Mouse (Mus musculus) olfactory bulb, adult 2 months (tissue): ENCODE measurements around the gene 2010315B03Rik.
"Not testable (repeated sequence)": the region's sequence is repeated elsewhere in the genome, so short reads cannot be mapped to it uniquely, and the experiment has no call there.

Experiments
- CTCF ChIP-seq: fragments of 200-500 bp; IDR thresholded peaks from 2 replicates; pipeline ENCODE4 v1.5.1; 2012; ENCODE audit warnings: low read depth, mild to moderate bottlenecking, low read length, moderate library complexity; ENCODE audit not compliant: insufficient read depth
- POLR2A ChIP-seq: fragments of 200-500 bp; IDR thresholded peaks from 2 replicates; pipeline ENCODE4 v1.6.1; 2012; ENCODE audit warnings: mild to moderate bottlenecking, low read depth, low read length, moderate library complexity; ENCODE audit not compliant: insufficient read depth

DNA sequence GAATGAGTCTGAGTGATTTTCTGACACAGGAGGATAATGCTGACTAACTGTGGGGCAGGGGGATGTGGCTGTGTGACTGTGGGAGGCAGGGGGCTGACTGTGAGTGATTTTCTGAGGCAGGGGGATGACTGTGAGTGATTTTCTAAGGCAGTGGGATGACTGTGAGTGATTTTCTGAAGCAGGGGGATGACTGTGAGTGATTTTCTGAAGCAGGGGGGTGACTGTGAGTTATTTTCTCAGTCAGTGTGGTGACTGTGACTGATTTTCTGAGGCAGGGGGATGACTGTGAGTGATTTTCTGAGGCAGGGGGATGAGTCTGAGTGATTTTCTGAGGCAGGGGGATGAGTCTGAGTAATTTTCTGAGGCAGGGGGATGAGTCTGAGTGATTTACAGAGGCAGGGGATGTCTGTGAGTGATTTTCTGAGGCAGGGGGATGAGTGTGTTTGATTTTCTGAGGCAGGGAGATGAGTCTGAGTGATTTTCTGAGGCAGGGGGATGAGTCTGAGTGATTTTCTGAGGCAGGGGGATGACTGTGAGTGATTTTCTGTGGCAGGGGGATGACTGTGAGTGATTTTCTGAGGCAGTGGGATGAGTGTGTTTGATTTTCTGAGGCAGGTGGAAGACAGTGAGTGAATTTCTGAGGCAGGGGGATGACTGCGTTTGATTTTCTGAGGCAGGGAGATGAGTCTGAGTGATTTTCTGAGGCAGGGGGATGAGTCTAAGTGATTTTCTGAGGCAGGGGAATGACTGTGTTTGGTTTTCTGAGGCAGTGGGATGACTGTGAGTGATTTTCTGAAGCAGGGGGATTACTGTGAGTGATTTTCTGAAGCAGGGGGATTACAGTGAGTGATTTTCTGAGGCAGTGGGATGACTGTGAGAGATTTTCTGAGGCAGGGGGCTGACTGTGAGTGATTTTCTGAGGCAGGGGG is 56.0 kb downstream of the 2010315B03Rik start:
- TF ChIP-seq CTCF, result not testable (repeated sequence)
- 0 out of 2 replicates have a peak, but pooled peaks have one; percentile 28 for TF ChIP-seq POLR2A
